ENCODE assay signal across 8 mouse cellular contexts in genomic region chr8:114452781-114453221, GRCm38 (mm10). TPM values are rescaled to one million over a fixed set of nuclear protein-coding genes. Genes with fewer than 3 reads are reported as not detected.
A peak's percentile ranks its signal among the peaks of the same experiment; 100 is the strongest.
DNase-seq lines count a peak whose midpoint lies in the region; ATAC-seq and TF ChIP-seq lines count a peak whose summit lies in the region.

No protein-coding gene starts in this region.

- peak; percentile 68; the same call in 1 of the 2 replicates for ATAC-seq in hindbrain, embryonic 12.5 days (ENCODE audit: low FRiP score)

- 0 out of 2 replicates have a peak overlapping the region, but pooled peaks have one; percentile 22 for H3K27ac ChIP-seq in forebrain, embryonic 10.5 days
- peak overlapping the region; percentile 58; the same call in 1 of the 2 replicates for H3K27ac ChIP-seq in hindbrain, embryonic 12.5 days
- no peak overlapping the region for H3K27ac ChIP-seq in midbrain, embryonic 10.5 days (replicated peaks)
- H3K27ac ChIP-seq in small intestine, adult 2 months (ENCODE audit: insufficient read depth, low read depth, low read length) = no peak overlapping the region

- peak overlapping the region; percentile 35 for H3K4me2 ChIP-seq in hindbrain, embryonic 12.5 days (replicated peaks)

- no peak for TF ChIP-seq POLR2A in small intestine, adult 2 months (IDR thresholded peaks at IDR 0.05; ENCODE audit: low read depth, low read length)

- H3K4me1 ChIP-seq in forebrain, embryonic 10.5 days = peaks cover 47% of the 10 kb centered on the region
- peaks cover 8% of the 10 kb centered on the region; the same call in 1 of the 2 replicates for H3K4me1 ChIP-seq in hindbrain, embryonic 12.5 days
- peaks cover 25% of the 10 kb centered on the region for H3K4me1 ChIP-seq in midbrain, embryonic 10.5 days
- H3K4me1 ChIP-seq in small intestine, adult 2 months (ENCODE audit: control insufficient read depth, insufficient read depth, insufficient read length, low read length) = no peaks in the 10 kb centered on the region

- H3K4me3 ChIP-seq in forebrain, embryonic 10.5 days = no peak overlapping the region
- H3K4me3 ChIP-seq in hindbrain, embryonic 12.5 days = no peak overlapping the region
- H3K4me3 ChIP-seq in midbrain, embryonic 10.5 days = no peak overlapping the region
- no peak overlapping the region for H3K4me3 ChIP-seq in small intestine, adult 2 months (ENCODE audit: low read depth, low read length)

- peaks cover 41% of the 10 kb centered on the region for H3K27me3 ChIP-seq in forebrain, embryonic 10.5 days (ENCODE audit: poor library complexity, severe bottlenecking)
- peaks cover 2% of the 10 kb centered on the region; the same call in 1 of the 2 replicates for H3K27me3 ChIP-seq in hindbrain, embryonic 12.5 days
- H3K27me3 ChIP-seq in midbrain, embryonic 10.5 days (ENCODE audit: low read depth, poor library complexity, severe bottlenecking) = peaks cover 5% of the 10 kb centered on the region
- no peaks in the 10 kb centered on the region for H3K27me3 ChIP-seq in small intestine, adult 2 months (ENCODE audit: control insufficient read depth, insufficient read depth, low read length)

- H3K36me3 ChIP-seq in forebrain, embryonic 10.5 days (replicated peaks) = peaks cover 19% of the 10 kb centered on the region
- H3K36me3 ChIP-seq in hindbrain, embryonic 12.5 days = no peaks in the 10 kb centered on the region
- H3K36me3 ChIP-seq in midbrain, embryonic 10.5 days = peaks cover 24% of the 10 kb centered on the region
- peaks cover 13% of the 10 kb centered on the region for H3K36me3 ChIP-seq in small intestine, adult 2 months (ENCODE audit: control insufficient read depth, insufficient read depth, low read length)

- WGBS in forebrain, embryonic 10.5 days = 8% methylated on average over 9 of the region's 9 CpGs
- WGBS in hindbrain, embryonic 12.5 days = 5% methylated on average over 9 of the region's 9 CpGs
- WGBS in midbrain, embryonic 10.5 days = 11% methylated on average over 9 of the region's 9 CpGs
- 12% methylated on average over 9 of the region's 9 CpGs for WGBS in small intestine, adult 2 months

- H3K9me3 ChIP-seq in forebrain, embryonic 10.5 days = no peaks in the 10 kb centered on the region
- H3K9me3 ChIP-seq in hindbrain, embryonic 12.5 days (replicated peaks) = no peaks in the 10 kb centered on the region
- H3K9me3 ChIP-seq in midbrain, embryonic 10.5 days (replicated peaks) = no peaks in the 10 kb centered on the region

- peak; percentile 59 for DNase-seq in layer of hippocampus, adult 11-12 months (ENCODE audit: low spot score)
- no peak for DNase-seq in layer of hippocampus, adult 9-11 months
- peak; percentile 53 for DNase-seq in c-Kit-positive CD71-negative TER-119-negative erythroid progenitor cells, embryonic 14.5 days (ENCODE audit: low read depth)
- DNase-seq in forebrain, embryonic 10.5 days (ENCODE audit: extremely low spot score, low spot score) = peak; percentile 76
- peak; percentile 47 to 63 for DNase-seq in layer of hippocampus, postnatal 36 days
- DNase-seq in midbrain, embryonic 10.5 days (ENCODE audit: low spot score) = peak; percentile 74

- TF ChIP-seq CTCF in small intestine, adult 2 months (IDR thresholded peaks at IDR 0.05; ENCODE audit: extremely low read depth, insufficient read length, insufficient replicate concordance, low read depth, low read length) = peak; percentile 52; the same call in 1 of the 2 replicates

- H3K9ac ChIP-seq in hindbrain, embryonic 12.5 days = no peak overlapping the region

RNA-seq across cellular contexts. Expression of gene Wwox, which starts 13.3 kb away (rescaled TPM):
- polyA plus RNA-seq in forebrain, embryonic 10.5 days (2016; fragmentation: Nextera tagmentation; extraction: Ambion mirVana) = 11.5 and 12.1 TPM in 2 replicates
- 13.4 and 13.8 TPM in 2 replicates for polyA plus RNA-seq in hindbrain, embryonic 12.5 days (2016; fragmentation: Nextera tagmentation; extraction: Ambion mirVana)
- total RNA-seq in layer of hippocampus, postnatal 36 days (2021) = 10 to 100 TPM; 10.5 to 12.5 TPM
- polyA plus RNA-seq in midbrain, embryonic 10.5 days (2016; fragmentation: Nextera tagmentation; extraction: Ambion mirVana) = 10.6 and 13.9 TPM in 2 replicates
- polyA plus RNA-seq in small intestine, adult 2 months (2012; rRNA removed) = 2.4 and 6.0 TPM in 2 replicates

RNA-seq across cellular contexts. Expression of gene Clec3a, which starts 34.9 kb away (rescaled TPM):
- polyA plus RNA-seq in forebrain, embryonic 10.5 days (2016; fragmentation: Nextera tagmentation; extraction: Ambion mirVana) = not detected in 2 replicates
- polyA plus RNA-seq in hindbrain, embryonic 12.5 days (2016; fragmentation: Nextera tagmentation; extraction: Ambion mirVana) = 0.53 and 0.72 TPM in 2 replicates
- total RNA-seq in layer of hippocampus, postnatal 36 days (2021) = not detected
- not detected in 2 replicates for polyA plus RNA-seq in midbrain, embryonic 10.5 days (2016; fragmentation: Nextera tagmentation; extraction: Ambion mirVana)
- polyA plus RNA-seq in small intestine, adult 2 months (2012; rRNA removed) = not detected in 2 replicates

Comparison
In these comparisons a context has a peak if more than half of its experiments do, and no peak if none do; other contexts are left out.
1. H3K27ac ChIP-seq: peak in forebrain, embryonic 10.5 days (single experiment) and hindbrain, embryonic 12.5 days (single experiment); none in midbrain, embryonic 10.5 days (single experiment) and small intestine, adult 2 months (single experiment).